15 mouse cellular contexts compared by ENCODE assay signal in genomic region chr11:96893203-96893842, GRCm38 (mm10). TPM values are rescaled to one million over a fixed set of nuclear protein-coding genes. Genes with fewer than 3 reads are reported as not detected.
A peak's percentile ranks its signal among the peaks of the same experiment; 100 is the strongest.
DNase-seq lines count a peak whose midpoint lies in the region; ATAC-seq and TF ChIP-seq lines count a peak whose summit lies in the region.
"Had no signal": no experiment of that assay in that cellular context is flagged by ENCODE, and none has a peak within 500 bp of the region (broad histone marks: within the 10 kb centered on the region; RNA-seq: fewer than 3 reads in every experiment).

No protein-coding gene starts in this region.

- no peak overlapping the region for H3K9ac ChIP-seq in midbrain, postnatal 0 days (replicated peaks; ENCODE audit: low read length, poor library complexity, severe bottlenecking)
- H3K9ac ChIP-seq in forebrain, embryonic 14.5 days (ENCODE audit: low read length) = 0 out of 2 replicates have a peak overlapping the region, but pooled peaks have one; percentile 1
- no peak overlapping the region for H3K9ac ChIP-seq in hindbrain, embryonic 15.5 days
- peak overlapping the region; percentile 27; the same call in 1 of the 2 replicates for H3K9ac ChIP-seq in neural tube, embryonic 12.5 days
- H3K9ac ChIP-seq: heart, embryonic 13.5 days had no signal

- intact Hi-C loops in gastrocnemius, adult 2 months (cut with DNase I) = no loop called here

- H3K27ac ChIP-seq in midbrain, embryonic 10.5 days (replicated peaks) = peak overlapping the region; percentile 93
- no peak overlapping the region for H3K27ac ChIP-seq in midbrain, postnatal 0 days (ENCODE audit: low read depth, low read length)
- peak overlapping the region; percentile 78 for H3K27ac ChIP-seq in forebrain, embryonic 14.5 days (ENCODE audit: low read depth, low read length)
- peak overlapping the region; percentile 55 for H3K27ac ChIP-seq in hindbrain, embryonic 15.5 days (replicated peaks)
- peak overlapping the region; percentile 76 for H3K27ac ChIP-seq in neural tube, embryonic 12.5 days
- no peak overlapping the region for H3K27ac ChIP-seq in gastrocnemius, adult 2 months
- H3K27ac ChIP-seq: heart, embryonic 13.5 days had no signal

- peaks cover 51% of the 10 kb centered on the region for H3K4me1 ChIP-seq in midbrain, embryonic 10.5 days
- H3K4me1 ChIP-seq in midbrain, postnatal 0 days (ENCODE audit: insufficient read depth, low read length) = no peaks in the 10 kb centered on the region
- H3K4me1 ChIP-seq in forebrain, embryonic 14.5 days (ENCODE audit: control insufficient read depth, insufficient read depth, low read length) = peaks cover 25% of the 10 kb centered on the region
- H3K4me1 ChIP-seq in hindbrain, embryonic 15.5 days (replicated peaks) = peaks cover 18% of the 10 kb centered on the region
- H3K4me1 ChIP-seq in neural tube, embryonic 12.5 days = peaks cover 41% of the 10 kb centered on the region
- H3K4me1 ChIP-seq: heart, embryonic 13.5 days had no signal

- DNase-seq in midbrain, embryonic 10.5 days (ENCODE audit: low spot score) = no peak
- no peak for DNase-seq in midbrain, postnatal 0 days (ENCODE audit: low spot score)
- peak; percentile 69 for DNase-seq in forebrain, embryonic 14.5 days (ENCODE audit: low spot score)
- no peak for DNase-seq in lung, postnatal 25 days (ENCODE audit: low spot score)
- DNase-seq in gastrocnemius, adult 2 months = no peak
- DNase-seq: adrenal gland, adult 2 months; cerebellum, postnatal 14 days; spleen, adult 18-20 months had no signal

- H3K27me3 ChIP-seq in midbrain, embryonic 10.5 days (ENCODE audit: low read depth, poor library complexity, severe bottlenecking) = no peaks in the 10 kb centered on the region
- no peaks in the 10 kb centered on the region for H3K27me3 ChIP-seq in midbrain, postnatal 0 days (ENCODE audit: insufficient read depth, low read length)
- no peaks in the 10 kb centered on the region for H3K27me3 ChIP-seq in forebrain, embryonic 14.5 days (replicated peaks; ENCODE audit: control insufficient read depth, insufficient read depth, low read length)
- H3K27me3 ChIP-seq in hindbrain, embryonic 15.5 days = no peaks in the 10 kb centered on the region
- no peaks in the 10 kb centered on the region for H3K27me3 ChIP-seq in neural tube, embryonic 12.5 days (replicated peaks)
- H3K27me3 ChIP-seq: heart, embryonic 13.5 days; Patski had no signal

- ATAC-seq in midbrain, postnatal 0 days (ENCODE audit: low FRiP score) = no peak
- peak; percentile 80 for ATAC-seq in forebrain, embryonic 14.5 days
- peak; percentile 68; the same call in 1 of the 2 replicates for ATAC-seq in hindbrain, embryonic 15.5 days (ENCODE audit: low FRiP score, low read depth)
- peak; percentile 84 for ATAC-seq in neural tube, embryonic 12.5 days (ENCODE audit: low FRiP score, low read depth)
- ATAC-seq: inflammation-experienced regulatory T-cells, adult 6 months; Patski had no signal

- H3K9me3 ChIP-seq in midbrain, embryonic 10.5 days (replicated peaks) = peaks cover 3% of the 10 kb centered on the region; the same call in 1 of the 2 replicates
- H3K9me3 ChIP-seq in midbrain, postnatal 0 days (ENCODE audit: low read length) = no peaks in the 10 kb centered on the region
- no peaks in the 10 kb centered on the region for H3K9me3 ChIP-seq in forebrain, embryonic 14.5 days (replicated peaks; ENCODE audit: control insufficient read depth, low read length)
- H3K9me3 ChIP-seq in hindbrain, embryonic 15.5 days = no peaks in the 10 kb centered on the region
- H3K9me3 ChIP-seq in neural tube, embryonic 12.5 days = no peaks in the 10 kb centered on the region
- H3K9me3 ChIP-seq: heart, embryonic 13.5 days had no signal

- TF ChIP-seq CTCF in midbrain, postnatal 0 days (IDR thresholded peaks at IDR 0.05) = no peak
- TF ChIP-seq CTCF in gastrocnemius, adult 2 months (IDR thresholded peaks at IDR 0.05) = no peak

- no peak overlapping the region for H3K4me2 ChIP-seq in midbrain, postnatal 0 days (ENCODE audit: low read depth, low read length, poor library complexity, severe bottlenecking)
- H3K4me2 ChIP-seq in forebrain, embryonic 14.5 days (ENCODE audit: low read length) = no peak overlapping the region
- no peak overlapping the region; the same call in 1 of the 2 replicates for H3K4me2 ChIP-seq in hindbrain, embryonic 15.5 days
- peak overlapping the region; percentile 20; the same call in 1 of the 2 replicates for H3K4me2 ChIP-seq in neural tube, embryonic 12.5 days (replicated peaks)
- H3K4me2 ChIP-seq: heart, embryonic 13.5 days; liver, embryonic 11.5 days had no signal

- 0 out of 2 replicates have a peak overlapping the region, but pooled peaks have one; percentile 10 for H3K4me3 ChIP-seq in midbrain, embryonic 10.5 days
- H3K4me3 ChIP-seq in midbrain, postnatal 0 days (ENCODE audit: low read depth, low read length) = no peak overlapping the region
- no peak overlapping the region for H3K4me3 ChIP-seq in forebrain, embryonic 14.5 days (ENCODE audit: low read depth, low read length)
- no peak overlapping the region for H3K4me3 ChIP-seq in hindbrain, embryonic 15.5 days
- H3K4me3 ChIP-seq in neural tube, embryonic 12.5 days = no peak overlapping the region
- H3K4me3 ChIP-seq in gastrocnemius, adult 2 months = no peak overlapping the region
- H3K4me3 ChIP-seq: heart, embryonic 13.5 days had no signal

- H3K36me3 ChIP-seq in midbrain, embryonic 10.5 days = no peaks in the 10 kb centered on the region
- no peaks in the 10 kb centered on the region for H3K36me3 ChIP-seq in midbrain, postnatal 0 days (ENCODE audit: insufficient read depth, low read length)
- H3K36me3 ChIP-seq in forebrain, embryonic 14.5 days (ENCODE audit: control insufficient read depth, insufficient read depth, low read length) = no peaks in the 10 kb centered on the region
- H3K36me3 ChIP-seq in hindbrain, embryonic 15.5 days = no peaks in the 10 kb centered on the region
- H3K36me3 ChIP-seq in neural tube, embryonic 12.5 days = no peaks in the 10 kb centered on the region
- H3K36me3 ChIP-seq: heart, embryonic 13.5 days had no signal

- 57% methylated on average over 11 of the region's 11 CpGs for WGBS in midbrain, embryonic 10.5 days
- WGBS in midbrain, postnatal 0 days = 38% methylated on average over 11 of the region's 11 CpGs
- 28% methylated on average over 11 of the region's 11 CpGs for WGBS in forebrain, embryonic 14.5 days
- 28% methylated on average over 11 of the region's 11 CpGs for WGBS in hindbrain, embryonic 15.5 days
- 44% methylated on average over 11 of the region's 11 CpGs for WGBS in neural tube, embryonic 12.5 days

RNA-seq across cellular contexts. Expression of gene Cdk5rap3, which starts 23.0 kb away (rescaled TPM):
- 116 and 120 TPM in 2 replicates for polyA plus RNA-seq in midbrain, embryonic 10.5 days (2016; fragmentation: Nextera tagmentation; extraction: Ambion mirVana)
- 43.6 and 48.3 TPM in 2 replicates for total RNA-seq in midbrain, postnatal 0 days (2014; rRNA removed)
- polyA plus RNA-seq in midbrain, postnatal 0 days (2015; fragmentation: Nextera tagmentation; extraction: Ambion mirVana) = 83.9 and 85.1 TPM in 2 replicates
- 91.2 and 98.4 TPM in 2 replicates for polyA plus RNA-seq in forebrain, embryonic 14.5 days (2014; fragmentation: Nextera tagmentation; extraction: Ambion mirVana)
- polyA plus RNA-seq in hindbrain, embryonic 15.5 days (2015; fragmentation: Nextera tagmentation; extraction: Ambion mirVana) = 81.6 and 82.8 TPM in 2 replicates
- polyA plus RNA-seq in neural tube, embryonic 12.5 days (2016; fragmentation: Nextera tagmentation; extraction: Ambion mirVana) = 99.3 and 103 TPM in 2 replicates
- total RNA-seq in gastrocnemius, adult 2 months (2021) = 10 to 100 TPM; 21.5 to 24.0 TPM

RNA-seq across cellular contexts. Expression of gene Prr15l, which starts 34.6 kb away (rescaled TPM):
- polyA plus RNA-seq in midbrain, embryonic 10.5 days (2016; fragmentation: Nextera tagmentation; extraction: Ambion mirVana) = 0.04 and 0.05 TPM in 2 replicates
- 0.27 TPM in 1 of 2 replicates, not detected in the other for total RNA-seq in midbrain, postnatal 0 days (2014; rRNA removed)
- 0.51 and 0.56 TPM in 2 replicates for polyA plus RNA-seq in midbrain, postnatal 0 days (2015; fragmentation: Nextera tagmentation; extraction: Ambion mirVana)
- 0.09 TPM in 1 of 2 replicates, not detected in the other for polyA plus RNA-seq in forebrain, embryonic 14.5 days (2014; fragmentation: Nextera tagmentation; extraction: Ambion mirVana)
- polyA plus RNA-seq in hindbrain, embryonic 15.5 days (2015; fragmentation: Nextera tagmentation; extraction: Ambion mirVana) = 0.35 and 0.41 TPM in 2 replicates
- 0.05 and 0.61 TPM in 2 replicates for polyA plus RNA-seq in neural tube, embryonic 12.5 days (2016; fragmentation: Nextera tagmentation; extraction: Ambion mirVana)
- not detected for total RNA-seq in gastrocnemius, adult 2 months (2021)
- total RNA-seq: left cerebral cortex, adult 8-10 months had no signal
- polyA plus RNA-seq: adrenal gland, adult 2 months had no signal

RNA-seq across cellular contexts. Expression of gene Copz2, which starts 43.7 kb away (rescaled TPM):
- 44.9 and 46.1 TPM in 2 replicates for polyA plus RNA-seq in midbrain, embryonic 10.5 days (2016; fragmentation: Nextera tagmentation; extraction: Ambion mirVana)
- total RNA-seq in midbrain, postnatal 0 days (2014; rRNA removed) = 12.7 and 12.9 TPM in 2 replicates
- 16.7 and 20.3 TPM in 2 replicates for polyA plus RNA-seq in midbrain, postnatal 0 days (2015; fragmentation: Nextera tagmentation; extraction: Ambion mirVana)
- polyA plus RNA-seq in forebrain, embryonic 14.5 days (2014; fragmentation: Nextera tagmentation; extraction: Ambion mirVana) = 14.7 and 15.0 TPM in 2 replicates
- polyA plus RNA-seq in hindbrain, embryonic 15.5 days (2015; fragmentation: Nextera tagmentation; extraction: Ambion mirVana) = 21.9 and 25.9 TPM in 2 replicates
- polyA plus RNA-seq in neural tube, embryonic 12.5 days (2016; fragmentation: Nextera tagmentation; extraction: Ambion mirVana) = 41.4 and 46.9 TPM in 2 replicates
- total RNA-seq in gastrocnemius, adult 2 months (2021) = 10 to 100 TPM; 21.4 to 31.0 TPM
- polyA plus RNA-seq: inflammation-experienced regulatory T-cells, adult 6 months had no signal

RNA-seq across cellular contexts. Expression of gene Pnpo, which starts 50.5 kb away (rescaled TPM):
- 28.2 and 32.1 TPM in 2 replicates for polyA plus RNA-seq in midbrain, embryonic 10.5 days (2016; fragmentation: Nextera tagmentation; extraction: Ambion mirVana)
- total RNA-seq in midbrain, postnatal 0 days (2014; rRNA removed) = 26.9 and 28.6 TPM in 2 replicates
- polyA plus RNA-seq in midbrain, postnatal 0 days (2015; fragmentation: Nextera tagmentation; extraction: Ambion mirVana) = 36.8 and 37.4 TPM in 2 replicates
- 19.0 and 21.9 TPM in 2 replicates for polyA plus RNA-seq in forebrain, embryonic 14.5 days (2014; fragmentation: Nextera tagmentation; extraction: Ambion mirVana)
- 30.4 and 32.5 TPM in 2 replicates for polyA plus RNA-seq in hindbrain, embryonic 15.5 days (2015; fragmentation: Nextera tagmentation; extraction: Ambion mirVana)
- 18.3 and 18.9 TPM in 2 replicates for polyA plus RNA-seq in neural tube, embryonic 12.5 days (2016; fragmentation: Nextera tagmentation; extraction: Ambion mirVana)
- 1 to 10 TPM; 7.4 to 8.2 TPM for total RNA-seq in gastrocnemius, adult 2 months (2021)

Comparison
In these comparisons a context has a peak if more than half of its experiments do, and no peak if none do; other contexts are left out.
1. H3K27ac ChIP-seq: peak in midbrain, embryonic 10.5 days (single experiment), forebrain, embryonic 14.5 days (single experiment), hindbrain, embryonic 15.5 days (single experiment) and neural tube, embryonic 12.5 days (single experiment); none in midbrain, postnatal 0 days (single experiment) and gastrocnemius, adult 2 months (single experiment).
2. H3K9ac ChIP-seq: peak in forebrain, embryonic 14.5 days (single experiment) and neural tube, embryonic 12.5 days (single experiment); none in midbrain, postnatal 0 days (single experiment) and hindbrain, embryonic 15.5 days (single experiment).